Mouse (Mus musculus): ENCODE data around the gene Akap10.
"Not testable (repeated sequence)": the region's sequence is repeated elsewhere in the genome, so short reads cannot be mapped to it uniquely, and the experiment has no call there.

Gene Akap10

GRCm38 (mm10) chr11:61930098-61930517 lies at the start of gene Akap10:
Akap10 (minus strand) TSS chr11:61930252.
- peak; percentile 99 for DNase-seq

GRCm38 (mm10) chr11:61975783-61976182 lies 45.7 kb upstream of the Akap10 start:
- DNase-seq, result no peak

GRCm38 (mm10) chr11:61974106-61974707 lies 44.2 kb upstream of the Akap10 start:
- no peak for DNase-seq

GRCm38 (mm10) chr11:61971441-61972221 lies 41.6 kb upstream of the Akap10 start:
- DNase-seq, result no peak

GRCm38 (mm10) chr11:61970901-61971300 lies 40.8 kb upstream of the Akap10 start:
- no peak for DNase-seq

GRCm38 (mm10) chr11:61968875-61969274 lies 38.8 kb upstream of the Akap10 start:
- DNase-seq, result no peak

GRCm38 (mm10) chr11:61967034-61967433 lies 37.0 kb upstream of the Akap10 start:
- no peak for DNase-seq

GRCm38 (mm10) chr11:61964611-61965010 lies 34.6 kb upstream of the Akap10 start:
- DNase-seq, result no peak

- DNase-seq, result no peak
Observed at GRCm38 (mm10) chr11:61963193-61963592, 33.1 kb upstream of the Akap10 start.

GRCm38 (mm10) chr11:61962684-61963083 lies 32.6 kb upstream of the Akap10 start:
- no peak for DNase-seq

- no peak for DNase-seq
Observed at GRCm38 (mm10) chr11:61960096-61960495, 30.0 kb upstream of the Akap10 start.

- DNase-seq, result not testable (repeated sequence)
Observed at GRCm38 (mm10) chr11:61958706-61959105, 28.7 kb upstream of the Akap10 start.

GRCm38 (mm10) chr11:61957296-61957813 lies 27.3 kb upstream of the Akap10 start:
- peak; percentile 55 for DNase-seq

- peak; percentile 92 for DNase-seq
Observed at GRCm38 (mm10) chr11:61956572-61957295, 26.7 kb upstream of the Akap10 start, which contains the start of gene Specc1. Specc1 (plus strand) TSS chr11:61956763.

- DNase-seq, result no peak
Observed at GRCm38 (mm10) chr11:61955951-61956350, 25.9 kb upstream of the Akap10 start.

- no peak for DNase-seq
Observed at GRCm38 (mm10) chr11:61955136-61955535, 25.1 kb upstream of the Akap10 start.

- DNase-seq, result peak; percentile 91
Observed at GRCm38 (mm10) chr11:61950632-61951031, 20.6 kb upstream of the Akap10 start.

- DNase-seq, result peak; percentile 70
Observed at GRCm38 (mm10) chr11:61949315-61949714, 19.3 kb upstream of the Akap10 start.

GRCm38 (mm10) chr11:61946608-61947007 lies 16.6 kb upstream of the Akap10 start:
- DNase-seq, result no peak

- DNase-seq, result no peak
Observed at GRCm38 (mm10) chr11:61944417-61944816, 14.4 kb upstream of the Akap10 start.

GRCm38 (mm10) chr11:61942903-61943302 lies 12.9 kb upstream of the Akap10 start:
- no peak for DNase-seq

- no peak for DNase-seq
Observed at GRCm38 (mm10) chr11:61937761-61938160, 7.7 kb upstream of the Akap10 start.

All from embryo, embryonic 11 days (tissue).